Mouse (Mus musculus): ENCODE data around the gene Synpo2. TPM values are rescaled to one million over a fixed set of nuclear protein-coding genes. Genes with fewer than 3 reads are reported as not detected.
"Not testable (repeated sequence)": the region's sequence is repeated elsewhere in the genome, so short reads cannot be mapped to it uniquely, and the experiment has no call there.

Synpo2 gene
- polyA plus RNA-seq, 1 experiment from 2014 or later, result 2.7 TPM

DNA sequence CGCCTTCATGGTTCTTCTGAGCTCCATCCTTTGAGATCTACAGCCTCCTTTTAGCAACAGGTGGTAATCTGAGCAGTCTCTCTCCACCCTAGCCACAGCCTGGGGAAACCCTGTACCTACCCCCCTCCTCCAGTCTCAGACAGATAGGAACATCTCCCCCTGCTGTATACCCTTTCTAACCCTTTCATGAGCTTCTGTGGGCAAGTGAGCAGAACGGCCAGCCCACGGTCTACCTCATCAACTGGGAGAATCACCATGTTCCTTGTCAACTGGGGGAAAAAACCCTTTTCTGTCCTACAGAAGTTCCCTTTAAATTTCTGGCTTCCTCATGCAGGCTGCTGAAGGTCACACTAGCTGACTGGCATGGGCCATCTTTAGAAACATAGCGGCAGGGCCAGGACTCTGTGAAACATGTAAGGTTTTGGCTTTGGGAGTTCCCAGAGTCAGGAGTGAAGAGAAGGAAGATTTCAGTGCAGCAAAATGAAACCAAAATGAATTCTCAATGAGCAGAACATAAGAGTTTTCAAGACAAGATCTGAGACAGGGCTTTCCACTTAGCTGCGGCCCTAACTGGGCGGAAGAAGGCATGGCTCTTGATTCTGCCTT, 104.7 kb downstream of the Synpo2 start:
- no peaks in the 10 kb centered on the region for H3K9me3 ChIP-seq (replicated peaks)
- H3K4me3 ChIP-seq, result no peak overlapping the region
- 92% methylated on average over 6 of the region's 6 CpGs for WGBS
- H3K4me1 ChIP-seq, result peaks cover 12% of the 10 kb centered on the region
- no peak overlapping the region for H3K27ac ChIP-seq
- H3K27me3 ChIP-seq (ENCODE audit: low read depth, poor library complexity, severe bottlenecking), result no peaks in the 10 kb centered on the region
- H3K36me3 ChIP-seq, result no peaks in the 10 kb centered on the region
- DNase-seq (ENCODE audit: low spot score), result no peak

GRCm38 (mm10) chr3:123130314-123131150, 105.4 kb downstream of the Synpo2 start:
- Histone ChIP-seq H3K4me3 (no peak overlapping the region), H3K27ac (no peak overlapping the region), H3K9me3 (replicated peaks) (no peaks in the 10 kb centered on the region), H3K27me3 (ENCODE audit: low read depth, poor library complexity, severe bottlenecking) (no peaks in the 10 kb centered on the region), H3K36me3 (no peaks in the 10 kb centered on the region), H3K4me1 (peaks cover 12% of the 10 kb centered on the region)
- DNase-seq (ENCODE audit: low spot score), result no peak
- WGBS, result 82% methylated on average over 14 of the region's 14 CpGs

- no peak for DNase-seq (ENCODE audit: low spot score)
- Histone ChIP-seq H3K9me3 (replicated peaks) (no peaks in the 10 kb centered on the region), H3K27me3 (ENCODE audit: low read depth, poor library complexity, severe bottlenecking) (no peaks in the 10 kb centered on the region), H3K4me3 (no peak overlapping the region), H3K27ac (no peak overlapping the region), H3K36me3 (no peaks in the 10 kb centered on the region), H3K4me1 (peaks cover 12% of the 10 kb centered on the region)
- 79% methylated on average over 8 of the region's 8 CpGs for WGBS
Observed at GRCm38 (mm10) chr3:123128781-123129180, 107.2 kb downstream of the Synpo2 start.

- 53% methylated on average over 7 of the region's 7 CpGs for WGBS
- DNase-seq (ENCODE audit: low spot score), result no peak
- H3K9me3 ChIP-seq (replicated peaks), result no peaks in the 10 kb centered on the region
- H3K27ac ChIP-seq, result no peak overlapping the region
- no peaks in the 10 kb centered on the region for H3K27me3 ChIP-seq (ENCODE audit: low read depth, poor library complexity, severe bottlenecking)
- H3K4me1 ChIP-seq, result peaks cover 12% of the 10 kb centered on the region
- H3K36me3 ChIP-seq, result no peaks in the 10 kb centered on the region
- no peak overlapping the region for H3K4me3 ChIP-seq
Observed at GRCm38 (mm10) chr3:123128091-123128490, 107.9 kb downstream of the Synpo2 start.

DNA sequence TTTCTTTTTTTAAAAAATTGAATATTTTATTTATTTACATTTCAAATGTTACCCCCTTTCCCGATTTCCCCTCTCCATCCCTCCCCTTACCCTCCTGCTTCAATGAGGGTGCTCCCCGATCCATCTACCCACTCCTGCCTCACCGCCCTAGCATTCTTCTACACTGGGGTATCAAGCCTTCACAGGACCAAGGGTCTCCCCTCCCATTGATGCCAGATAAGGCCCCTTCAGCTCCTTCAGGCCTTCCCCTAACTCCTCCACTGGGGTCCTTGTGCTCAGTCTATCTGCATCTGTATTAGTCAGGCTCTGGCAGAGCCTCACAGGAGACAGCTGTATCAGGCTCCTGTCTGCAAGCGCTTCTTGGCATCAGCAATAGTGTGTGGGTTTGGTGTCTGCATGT, 109.2 kb downstream of the Synpo2 start:
- DNase-seq (ENCODE audit: low spot score); H3K27ac ChIP-seq; H3K4me3 ChIP-seq; H3K9me3 ChIP-seq (replicated peaks); H3K36me3 ChIP-seq; H3K27me3 ChIP-seq (ENCODE audit: low read depth, poor library complexity, severe bottlenecking): not testable (repeated sequence)
- WGBS, result 93% methylated on average over 4 of the region's 4 CpGs
- H3K4me1 ChIP-seq, result peaks cover 12% of the 10 kb centered on the region

GRCm38 (mm10) chr3:123123817-123124216, 112.1 kb downstream of the Synpo2 start:
- H3K36me3 ChIP-seq, result no peaks in the 10 kb centered on the region
- 90% methylated on average over 8 of the region's 8 CpGs for WGBS
- no peak overlapping the region for H3K4me3 ChIP-seq
- peaks cover 10% of the 10 kb centered on the region for H3K4me1 ChIP-seq
- no peak for DNase-seq (ENCODE audit: low spot score)
- H3K9me3 ChIP-seq (replicated peaks), result no peaks in the 10 kb centered on the region
- H3K27me3 ChIP-seq (ENCODE audit: low read depth, poor library complexity, severe bottlenecking), result no peaks in the 10 kb centered on the region
- no peak overlapping the region for H3K27ac ChIP-seq

GRCm38 (mm10) chr3:123122151-123123030, 113.6 kb downstream of the Synpo2 start:
- 90% methylated on average over 21 of the region's 21 CpGs for WGBS
- Histone ChIP-seq H3K9me3 (replicated peaks) (no peaks in the 10 kb centered on the region), H3K27ac (no peak overlapping the region), H3K27me3 (ENCODE audit: low read depth, poor library complexity, severe bottlenecking) (no peaks in the 10 kb centered on the region), H3K36me3 (no peaks in the 10 kb centered on the region), H3K4me3 (no peak overlapping the region), H3K4me1 (no peaks in the 10 kb centered on the region)
- DNase-seq (ENCODE audit: low spot score), result no peak

- Histone ChIP-seq H3K4me3 (peak overlapping the region; percentile 22), H3K4me1 (peaks cover 12% of the 10 kb centered on the region), H3K9me3 (replicated peaks) (no peaks in the 10 kb centered on the region), H3K27me3 (ENCODE audit: low read depth, poor library complexity, severe bottlenecking) (no peaks in the 10 kb centered on the region), H3K36me3 (no peaks in the 10 kb centered on the region), H3K27ac (no peak overlapping the region)
- DNase-seq (ENCODE audit: low spot score), result peak; percentile 37
- 35% methylated on average over 16 of the region's 16 CpGs for WGBS
Observed at GRCm38 (mm10) chr3:123116903-123117302, 119.0 kb downstream of the Synpo2 start.

- H3K9me3 ChIP-seq (replicated peaks), result no peaks in the 10 kb centered on the region
- H3K4me1 ChIP-seq, result peaks cover 12% of the 10 kb centered on the region
- no peak for DNase-seq (ENCODE audit: low spot score)
- WGBS, result 38% methylated on average over 15 of the region's 15 CpGs
- no peak overlapping the region for H3K27ac ChIP-seq
- H3K4me3 ChIP-seq, result no peak overlapping the region
- H3K27me3 ChIP-seq (ENCODE audit: low read depth, poor library complexity, severe bottlenecking), result no peaks in the 10 kb centered on the region
- H3K36me3 ChIP-seq, result no peaks in the 10 kb centered on the region
Observed at GRCm38 (mm10) chr3:123115770-123116527, 120.0 kb downstream of the Synpo2 start.

- WGBS, result 93% methylated on average over 21 of the region's 21 CpGs
- DNase-seq (ENCODE audit: low spot score), result no peak
Observed at GRCm38 (mm10) chr3:123114001-123114635, 121.8 kb downstream of the Synpo2 start.

DNA sequence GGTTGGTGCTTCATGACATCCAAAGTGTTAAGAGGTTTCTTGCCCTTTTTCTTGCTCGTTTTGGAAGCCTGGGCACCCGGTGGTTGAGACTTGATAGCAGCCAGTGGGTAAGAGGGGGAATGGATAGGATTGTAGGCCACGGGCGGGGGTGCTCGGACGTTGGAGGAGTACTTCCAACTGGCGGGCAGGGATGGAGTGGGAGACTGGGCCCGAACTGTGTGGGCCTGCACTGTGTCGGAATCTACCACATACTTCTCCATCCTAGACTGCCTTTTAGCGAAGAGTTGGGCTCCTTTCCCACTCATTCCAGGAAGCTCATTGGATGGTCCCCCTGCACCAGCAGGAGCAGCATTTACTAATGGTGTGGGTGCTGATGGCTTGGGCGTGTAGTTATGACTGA, 123.2 kb downstream of the Synpo2 start:
- 93% methylated on average over 11 of the region's 11 CpGs for WGBS

More at GRCm38 (mm10) chr3:123114001-123114635, 121.8 kb downstream of the Synpo2 start:
- Histone ChIP-seq H3K27me3 (ENCODE audit: low read depth, poor library complexity, severe bottlenecking) (no peaks in the 10 kb centered on the region), H3K4me1 (peaks cover 12% of the 10 kb centered on the region), H3K27ac (no peak overlapping the region), H3K36me3 (no peaks in the 10 kb centered on the region), H3K4me3 (no peak overlapping the region), H3K9me3 (replicated peaks) (no peaks in the 10 kb centered on the region)

More for the DNA sequence above, 123.2 kb downstream of the Synpo2 start:
- Histone ChIP-seq H3K4me3 (no peak overlapping the region), H3K27ac (no peak overlapping the region), H3K9me3 (replicated peaks) (no peaks in the 10 kb centered on the region), H3K4me1 (peaks cover 12% of the 10 kb centered on the region), H3K36me3 (no peaks in the 10 kb centered on the region), H3K27me3 (ENCODE audit: low read depth, poor library complexity, severe bottlenecking) (no peaks in the 10 kb centered on the region)
- DNase-seq (ENCODE audit: low spot score), result no peak

Data from limb, embryonic 10.5 days (tissue).